Mouse (Mus musculus) spleen, postnatal 36 days (tissue): ENCODE measurements at regions not wholly inside any gene's neighbourhood (a gene's known extent, or its start where the extent isn't known, plus 50 kb on each side); places are given as distances from the start of the nearest gene placed in this dataset.

Source experiments
- DNase-seq, 2 experiments: peaks; one replicate each; pipeline ENCODE4 v3.0.0; 2022; ENCODE audit warnings: low spot score in 2 of 2, mixed read lengths in 1 of 2

DNA sequence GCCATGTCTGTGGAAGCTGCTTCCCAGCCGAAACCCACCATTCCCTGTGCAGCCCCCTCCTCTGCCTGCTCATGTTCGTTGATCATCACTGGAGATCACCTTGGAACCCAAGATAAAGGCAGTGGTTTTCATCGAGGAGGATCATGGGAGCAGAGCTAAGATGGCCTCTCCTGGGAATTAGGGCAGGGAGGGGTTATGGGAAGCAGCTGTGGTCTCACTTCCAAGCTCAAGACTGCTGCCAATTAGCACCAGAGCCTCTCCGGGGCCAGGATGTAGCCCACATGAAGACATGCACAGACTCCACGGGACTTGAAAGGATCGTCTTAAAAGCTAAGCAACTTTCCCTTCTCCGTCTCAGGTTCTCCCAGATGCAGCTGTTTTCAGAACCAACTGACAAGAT lies 214.1 kb upstream of the Cdh4 start:
- no peak for DNase-seq

DNA sequence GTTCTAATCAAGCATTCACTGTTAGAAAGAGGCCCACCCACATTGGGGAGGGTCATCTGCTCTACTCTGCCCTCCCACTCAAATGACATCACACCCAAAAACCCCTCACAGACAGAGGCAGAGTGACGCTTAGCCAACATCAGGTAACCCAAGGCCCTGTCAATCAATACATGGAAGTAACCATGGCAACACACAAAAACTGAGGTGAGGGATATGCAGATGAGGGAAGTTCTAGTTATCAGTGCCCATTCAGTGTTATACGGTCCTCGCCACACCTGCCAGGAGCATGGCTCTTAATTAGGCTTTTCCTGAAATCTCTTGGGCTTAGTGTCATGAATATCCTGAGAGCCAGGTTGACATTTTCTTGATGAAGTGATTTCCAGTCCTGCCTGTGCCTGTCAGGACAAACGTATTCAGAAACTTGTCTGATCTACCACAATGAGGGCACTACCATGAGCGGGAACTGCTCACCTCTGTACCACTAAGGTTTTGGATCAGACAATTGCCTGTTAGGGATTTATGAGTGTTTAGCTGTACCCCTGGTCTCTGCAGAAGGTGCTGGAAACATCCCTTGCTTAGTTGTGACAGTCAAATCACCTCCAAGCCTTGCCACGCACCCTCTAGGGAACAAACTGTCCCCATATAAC lies 210.4 kb upstream of the Cdh4 start:
- no peak for DNase-seq

DNA sequence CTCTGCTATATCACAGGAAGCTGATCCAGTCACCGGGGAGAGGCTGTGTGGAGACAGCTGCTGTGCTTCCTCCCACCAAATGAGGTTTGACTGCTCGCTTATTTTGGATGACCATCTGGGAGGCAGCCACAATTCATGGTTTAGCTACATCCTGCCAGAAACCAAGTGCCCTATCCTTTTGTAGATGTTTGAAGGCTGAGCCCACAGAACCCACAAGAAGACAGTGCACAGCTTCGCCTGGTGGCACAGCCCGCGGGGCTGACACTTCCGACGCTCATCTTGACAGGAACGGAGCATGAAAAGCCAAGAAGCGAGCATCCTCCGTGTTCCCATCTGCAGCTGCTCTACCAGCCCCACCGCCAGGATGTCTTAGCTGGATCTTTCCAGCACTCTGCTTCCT lies 204.1 kb upstream of the Cdh4 start:
- no peak for DNase-seq

DNA sequence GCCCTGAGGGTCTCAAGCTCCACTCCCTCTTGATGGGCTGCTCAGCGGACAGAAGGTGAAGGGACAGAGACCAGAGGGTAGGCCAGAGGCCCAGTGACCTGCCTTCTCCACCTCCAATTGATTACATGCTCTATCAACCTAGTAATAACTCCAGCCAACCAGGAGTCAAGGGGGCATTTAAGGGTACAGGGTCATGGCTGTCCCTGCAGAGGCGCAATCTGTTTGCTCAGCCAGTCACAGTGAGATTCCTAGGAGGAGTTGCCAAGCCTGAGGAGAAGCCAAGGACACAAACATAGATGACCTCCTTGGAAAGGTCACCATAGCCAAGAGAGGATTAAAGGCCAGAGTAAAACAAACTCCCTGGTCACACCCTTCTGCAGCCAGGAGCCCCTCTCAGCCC lies 181.3 kb upstream of the Cdh4 start:
- no peak for DNase-seq

DNA sequence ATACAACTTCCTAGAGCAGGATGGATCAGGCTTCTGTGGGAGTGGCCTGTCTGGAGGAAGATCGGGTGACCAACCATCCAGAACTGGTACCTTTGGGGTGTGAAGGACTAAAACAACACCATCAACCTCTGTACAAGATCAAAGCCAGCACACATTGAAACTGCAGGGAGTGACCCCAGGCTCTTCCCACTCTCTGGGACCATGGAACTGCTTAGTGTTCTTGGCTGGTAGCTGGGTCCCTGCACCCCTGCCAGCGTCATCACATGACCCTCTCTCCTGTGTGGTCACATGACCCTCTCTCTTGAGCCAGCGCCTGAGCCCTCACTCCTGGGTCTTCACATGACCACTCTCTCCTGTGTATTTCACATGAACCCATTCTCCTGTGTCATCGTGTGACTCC lies 178.3 kb upstream of the Cdh4 start:
- DNase-seq, result no peak

DNA sequence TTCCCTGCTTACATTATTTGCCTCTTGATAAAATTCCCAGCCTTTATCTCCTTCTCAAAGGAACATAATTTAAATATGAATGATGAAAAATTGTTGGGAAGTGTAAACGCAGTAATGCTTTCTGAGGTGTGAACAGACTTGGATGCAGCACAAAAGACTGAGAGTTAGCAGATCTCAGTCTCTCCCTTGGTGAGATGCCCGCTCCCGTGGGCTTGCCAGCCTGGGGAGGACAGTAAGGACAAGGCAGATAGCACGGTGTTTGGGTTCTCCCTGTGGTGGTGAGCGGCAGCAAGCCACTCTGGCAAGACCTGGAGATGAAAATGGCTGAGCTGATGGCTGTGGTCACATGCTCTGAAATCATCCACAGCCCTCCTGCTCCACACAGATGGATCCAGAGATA lies 176.8 kb upstream of the Cdh4 start:
- DNase-seq, result no peak

DNA sequence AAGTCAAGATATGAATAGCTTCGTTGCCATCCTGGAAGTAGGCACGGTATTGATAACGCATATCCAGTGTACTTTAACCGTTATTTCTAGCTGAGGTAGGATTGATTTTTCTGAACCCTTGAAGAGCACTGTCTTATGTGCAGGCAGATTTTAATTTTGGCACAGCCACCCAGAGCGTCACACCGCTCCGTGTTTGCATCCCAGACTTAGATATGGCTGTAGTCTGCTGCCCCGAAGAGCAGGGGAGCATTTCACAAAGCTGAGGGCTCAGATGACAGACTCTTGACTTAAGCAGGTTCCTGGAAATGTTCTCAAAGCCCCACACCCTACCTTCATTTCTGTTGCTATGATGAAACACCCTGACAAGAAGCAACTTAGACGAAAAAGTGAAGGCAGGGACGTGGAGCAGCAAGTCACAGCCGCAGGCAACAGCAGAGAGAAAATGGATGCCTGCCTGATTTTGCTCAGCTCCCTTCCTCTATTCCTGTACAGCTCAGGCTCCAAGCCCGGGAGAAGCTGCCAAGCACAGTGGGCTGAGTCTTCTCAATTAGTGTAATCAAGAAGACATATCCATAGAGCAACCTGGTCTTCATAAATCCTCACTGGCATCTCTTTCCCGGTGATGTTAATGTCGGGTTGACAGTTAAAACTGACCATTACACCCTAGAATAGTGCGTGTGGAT lies 164.9 kb upstream of the Cdh4 start:
- DNase-seq, result no peak

DNA sequence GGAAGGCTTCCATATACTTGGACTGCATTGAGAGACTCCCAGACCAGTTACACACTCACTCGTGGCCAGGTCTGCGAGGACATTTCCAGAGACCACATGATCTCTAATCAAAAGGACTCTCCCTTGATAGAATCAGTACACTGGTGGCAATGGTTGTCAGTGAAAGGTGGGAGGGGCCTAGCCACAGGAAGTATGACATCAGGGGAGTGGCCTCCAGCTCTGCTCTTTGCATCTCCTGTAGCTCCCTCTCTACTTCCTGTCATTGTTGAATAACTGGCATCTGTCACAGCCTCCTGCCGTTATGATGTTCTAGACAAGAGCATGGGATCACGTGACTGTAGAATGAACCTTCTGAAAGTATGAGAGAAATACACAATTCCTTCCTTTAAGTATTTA lies 164.3 kb upstream of the Cdh4 start:
- no peak for DNase-seq

DNA sequence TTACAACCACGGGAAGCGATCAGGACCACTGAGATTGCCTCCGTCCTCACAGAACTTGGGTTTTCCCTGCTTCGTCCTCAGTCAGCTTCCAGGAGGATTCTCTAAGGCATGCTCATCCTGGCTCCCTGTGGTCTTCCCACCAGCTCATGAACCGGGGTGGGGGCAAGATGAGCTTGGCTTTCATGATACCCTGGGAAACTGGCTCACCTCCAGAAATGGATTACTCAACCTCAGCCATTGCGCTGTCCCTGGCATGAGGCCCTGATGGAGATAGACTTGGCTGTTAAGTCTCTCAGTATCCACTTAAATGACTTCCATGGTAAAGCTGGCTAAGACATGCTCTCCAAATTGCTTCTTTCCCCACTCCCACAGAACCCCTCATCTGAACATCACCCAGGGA lies 160.0 kb upstream of the Cdh4 start:
- no peak for DNase-seq

DNA sequence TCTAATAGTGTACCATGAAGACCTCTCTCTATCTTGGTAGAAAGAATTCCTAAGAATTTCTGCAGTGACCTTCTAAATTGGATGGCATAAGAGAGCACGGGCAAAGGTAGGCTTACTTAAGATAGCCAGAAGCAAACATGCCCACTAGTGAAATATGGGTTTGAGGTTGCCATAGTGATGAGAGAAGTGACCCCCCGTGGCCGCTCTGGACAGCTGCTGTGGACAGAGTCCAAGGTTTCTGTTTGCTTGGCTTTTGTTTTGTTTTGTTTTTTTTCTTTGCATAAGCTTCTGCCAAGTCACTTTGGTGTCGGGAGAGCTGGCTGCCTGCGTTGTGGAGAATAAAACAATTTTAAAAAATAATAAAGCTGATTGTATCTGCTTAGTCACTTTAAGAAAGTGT lies 151.8 kb upstream of the Cdh4 start:
- DNase-seq, result no peak

DNA sequence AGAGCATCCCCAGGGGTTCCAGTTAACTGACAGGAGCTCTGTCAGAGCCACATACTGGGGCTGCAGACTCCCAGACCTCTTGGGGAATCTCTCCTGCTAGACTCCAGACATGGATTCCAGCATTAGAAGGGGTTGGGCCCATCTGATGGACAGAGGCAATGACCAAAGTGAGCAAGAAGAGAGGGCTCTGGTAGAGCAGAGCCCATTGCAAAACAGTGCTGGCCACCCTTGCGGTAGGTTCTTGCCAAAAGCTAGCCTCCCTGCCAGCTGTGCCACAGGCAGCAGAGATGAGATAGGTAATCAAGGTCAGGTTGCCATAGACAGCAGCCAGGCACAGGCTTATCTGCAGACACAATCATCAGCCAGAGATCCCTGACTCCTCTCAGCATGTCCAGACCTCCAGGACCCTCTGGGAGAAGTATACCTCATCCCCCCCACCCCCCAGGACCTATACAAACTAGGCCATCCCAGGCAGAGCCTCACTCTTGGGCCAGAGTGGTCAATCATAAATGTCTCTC lies 151.1 kb upstream of the Cdh4 start:
- DNase-seq, result no peak

DNA sequence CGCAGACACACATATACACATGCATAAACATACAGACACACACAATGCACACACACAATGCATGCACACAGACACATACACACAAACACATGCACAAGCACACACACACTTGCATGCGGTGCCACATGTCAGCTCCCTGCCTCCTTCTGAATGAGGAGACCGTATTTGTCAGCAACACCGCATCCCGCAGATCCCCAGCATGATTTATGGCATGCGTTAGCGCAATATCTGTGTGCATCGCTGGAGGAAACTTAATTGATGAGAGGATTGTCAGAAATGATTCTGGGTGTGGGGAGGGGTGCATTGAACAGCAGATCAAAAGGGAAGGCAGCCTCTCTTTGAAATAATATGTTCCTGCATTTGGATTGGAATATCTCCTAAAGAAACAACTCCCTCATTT lies 150.3 kb upstream of the Cdh4 start:
- DNase-seq, result no peak

DNA sequence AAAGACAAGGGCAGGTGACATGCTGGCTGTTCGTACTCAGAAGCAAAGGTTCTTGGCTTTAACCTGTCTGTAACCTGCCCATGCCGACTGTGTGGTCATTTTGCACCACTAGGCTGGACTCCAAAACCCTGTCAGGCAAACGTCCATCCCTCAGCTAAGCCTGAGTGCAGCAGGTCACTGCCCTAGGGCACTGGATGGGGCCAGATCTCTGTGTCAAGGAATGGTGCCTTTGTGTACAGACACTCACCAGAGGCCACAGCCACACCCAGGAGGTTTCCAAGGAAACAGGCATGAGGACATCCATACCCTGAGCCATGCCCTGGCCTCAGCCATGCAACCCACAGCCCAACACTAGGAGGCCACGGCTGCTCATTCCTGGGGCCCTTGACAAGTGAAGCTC lies 149.7 kb upstream of the Cdh4 start:
- DNase-seq, result no peak

DNA sequence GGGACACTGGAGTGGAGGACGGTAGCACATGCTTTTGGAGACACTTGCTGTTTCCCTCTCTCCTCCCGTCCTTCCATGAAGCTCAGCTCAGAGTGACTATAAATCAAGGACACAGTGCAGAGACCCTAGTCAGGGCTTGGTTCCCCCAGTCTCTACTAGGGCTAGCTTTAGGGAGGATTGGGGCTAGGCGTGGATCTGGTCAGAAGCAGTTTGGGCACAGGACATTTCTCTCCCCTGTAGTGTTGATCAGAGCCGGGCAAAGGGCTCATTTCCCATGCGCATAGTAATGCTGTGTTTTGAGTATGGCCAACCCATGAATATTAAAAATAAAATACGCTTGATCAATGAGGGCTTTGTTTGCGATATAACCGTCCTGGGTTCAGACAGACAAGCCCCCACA lies 149.1 kb upstream of the Cdh4 start:
- DNase-seq, result no peak

DNA sequence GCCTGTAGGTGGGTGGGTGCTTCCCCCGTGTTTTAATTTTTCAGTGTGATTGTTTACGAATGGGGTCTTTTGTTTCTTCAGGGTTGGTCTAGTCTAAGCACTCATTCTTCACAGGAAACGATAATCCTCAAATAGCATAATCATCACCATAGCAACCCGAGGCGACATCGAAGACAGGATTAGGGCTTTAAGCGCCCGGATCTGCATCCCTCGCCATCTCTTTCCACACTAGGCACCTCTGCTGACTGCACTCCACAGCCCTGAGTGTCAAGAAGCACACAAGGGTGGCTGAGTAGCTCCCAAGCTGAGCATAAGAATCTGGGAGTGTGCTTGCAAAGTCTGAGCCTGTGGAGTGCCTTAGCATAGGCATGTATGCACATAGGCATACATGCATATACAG lies 145.2 kb upstream of the Cdh4 start:
- no peak for DNase-seq

DNA sequence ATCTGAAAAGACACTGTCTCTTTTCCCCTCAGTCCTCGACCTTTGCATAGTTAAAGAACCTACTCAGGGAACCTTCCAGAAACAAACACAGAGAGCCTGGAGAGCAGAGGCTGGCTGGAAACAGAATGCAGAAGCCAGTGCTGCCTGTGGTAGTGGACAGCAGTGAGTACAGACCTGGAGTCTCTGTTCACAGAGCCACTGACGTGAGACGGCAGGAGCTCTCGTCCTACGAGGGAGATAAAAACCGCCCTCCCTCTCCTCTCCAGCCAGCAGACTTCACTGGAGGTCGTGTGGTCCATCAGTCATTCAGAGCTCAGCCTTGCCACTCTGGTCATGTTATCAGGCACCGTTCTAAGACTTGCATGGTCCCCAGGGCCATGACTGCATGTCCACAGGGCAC lies 138.5 kb upstream of the Cdh4 start:
- DNase-seq, result no peak

DNA sequence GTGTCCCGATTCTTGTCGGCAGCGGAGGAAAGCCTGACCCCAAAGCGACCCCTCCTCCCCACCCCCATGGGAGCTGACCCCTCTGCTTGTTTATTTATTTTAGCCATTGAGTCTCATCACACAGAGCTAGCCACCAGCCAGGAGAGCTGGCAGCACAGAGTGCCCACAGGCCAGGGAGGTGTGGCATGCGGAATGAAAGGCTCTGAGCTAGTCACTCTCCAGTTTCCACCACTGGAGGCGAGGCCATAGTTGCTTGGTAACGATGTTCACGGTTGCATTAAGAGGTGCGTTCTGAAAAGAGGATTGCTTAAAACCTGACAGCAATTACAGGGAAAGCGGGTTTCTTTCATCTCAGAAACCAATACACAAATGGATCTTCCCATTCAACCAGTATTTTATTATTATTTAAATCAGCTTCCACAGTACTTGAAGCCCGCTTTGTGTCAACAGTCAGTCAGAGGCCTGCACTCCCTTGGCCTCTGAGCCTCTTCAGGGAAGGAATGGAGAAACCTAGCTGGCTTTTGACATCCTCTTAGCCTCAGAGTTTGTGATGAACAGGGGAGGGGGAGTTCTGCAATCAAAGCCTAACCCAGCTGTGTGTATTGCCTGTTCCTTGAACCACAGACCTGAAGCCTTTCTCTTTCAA lies 134.8 kb upstream of the Cdh4 start:
- DNase-seq, result no peak

DNA sequence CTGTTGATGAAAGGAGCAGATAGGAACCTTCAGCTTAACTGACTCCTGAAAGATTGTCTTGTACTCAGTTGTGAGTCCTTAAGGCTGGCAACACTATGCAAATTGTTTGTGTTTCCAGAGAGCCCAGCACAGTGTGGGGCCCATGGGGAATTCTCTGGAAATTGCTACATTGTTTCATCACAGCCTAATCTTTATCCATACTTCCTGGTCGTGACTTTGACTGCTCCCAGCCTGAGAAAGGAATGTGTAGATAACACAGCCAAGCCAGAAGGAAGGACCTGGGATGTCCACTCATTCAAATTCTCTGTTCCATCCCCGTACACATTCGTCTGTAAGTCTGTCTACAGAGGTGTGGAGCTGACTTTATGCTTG lies 134.3 kb upstream of the Cdh4 start:
- no peak for DNase-seq

DNA sequence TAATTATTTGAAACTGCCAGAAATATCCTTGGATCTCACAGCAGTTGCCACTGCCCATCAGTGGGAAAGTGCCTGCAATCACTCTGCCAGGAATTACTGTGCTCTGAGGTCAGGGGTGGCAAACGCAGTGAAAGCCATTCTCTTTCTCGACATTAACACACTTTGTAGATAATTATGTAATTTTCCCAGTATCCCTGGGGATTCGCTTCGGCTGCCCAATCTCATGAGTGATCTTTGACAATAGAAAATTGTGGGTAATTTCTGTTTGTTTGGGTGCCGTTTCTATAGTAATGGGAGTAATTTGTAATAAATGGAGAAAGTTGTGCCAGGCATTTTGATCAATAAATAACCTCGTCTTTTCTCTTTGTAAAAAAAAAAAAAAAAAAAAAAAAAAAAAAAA lies 124.2 kb upstream of the Cdh4 start:
- DNase-seq, result no peak

DNA sequence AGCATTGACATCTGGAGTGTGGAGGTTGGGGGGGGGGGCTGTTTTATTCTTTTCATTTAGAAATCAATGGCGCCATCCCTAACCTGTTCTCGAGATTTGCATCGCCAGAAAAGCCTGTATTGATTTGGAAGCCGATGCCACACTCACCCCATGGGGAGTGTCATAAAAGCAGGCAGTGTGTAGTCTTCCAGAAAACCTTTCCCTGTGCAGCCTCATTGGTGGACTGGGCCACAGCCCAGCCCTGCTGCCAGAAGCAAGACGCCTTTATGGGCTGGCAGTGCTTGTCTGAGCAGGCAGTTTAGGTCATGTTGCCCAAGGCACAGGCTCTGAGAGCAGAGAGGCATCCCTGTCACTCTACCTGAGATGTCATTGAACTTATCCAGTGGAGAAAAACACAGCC lies 117.0 kb upstream of the Cdh4 start:
- DNase-seq, result no peak

DNA sequence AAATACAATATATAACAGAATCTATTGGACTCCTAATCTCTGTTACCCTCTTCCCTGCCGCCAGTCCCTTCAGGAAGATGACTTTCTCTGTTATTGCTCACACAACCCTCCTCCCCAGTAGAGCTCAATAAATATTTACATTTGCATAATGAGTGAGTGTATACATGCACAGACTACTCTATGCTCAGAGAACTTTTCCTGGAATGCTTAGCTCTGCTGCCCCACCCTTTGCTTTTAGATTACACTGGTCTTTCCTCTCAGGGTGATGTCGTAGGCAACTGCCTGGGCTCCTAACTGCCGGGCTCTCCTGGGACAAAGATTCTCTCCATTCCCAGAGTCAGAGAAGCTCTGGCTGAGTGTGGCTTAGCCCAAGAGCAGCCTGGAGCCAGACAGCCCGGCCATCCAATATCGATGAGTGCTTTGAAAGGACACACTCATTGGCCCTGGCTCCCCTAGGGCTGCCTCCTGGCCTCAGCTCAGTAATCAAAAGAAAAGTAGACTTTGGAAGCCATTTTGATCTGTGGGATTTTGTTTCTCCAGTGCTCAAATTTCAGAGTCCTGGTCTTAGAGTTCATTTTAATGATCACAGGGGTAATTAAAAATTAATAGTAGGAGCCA lies 109.2 kb upstream of the Cdh4 start:
- DNase-seq, result no peak

DNA sequence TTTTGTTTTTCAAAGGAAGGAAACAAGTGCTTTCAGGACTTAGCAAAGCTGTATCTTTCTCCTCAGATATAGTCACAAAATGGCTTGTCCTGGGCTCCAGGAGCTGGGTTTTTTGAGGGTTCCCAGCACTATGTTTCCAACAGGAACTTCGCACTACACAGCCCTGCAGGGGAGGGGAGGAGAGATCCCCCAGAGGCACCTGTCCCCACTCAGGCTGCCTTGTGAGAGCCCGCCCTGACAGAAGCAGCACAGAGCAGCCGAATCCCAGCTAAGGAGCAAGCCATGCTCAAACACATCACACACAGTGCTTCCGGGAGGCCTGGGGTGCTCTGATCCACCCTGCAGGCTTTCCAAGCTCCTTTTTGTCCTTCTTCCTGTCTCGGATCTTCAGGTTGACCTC lies 108.6 kb upstream of the Cdh4 start:
- DNase-seq, result no peak

DNA sequence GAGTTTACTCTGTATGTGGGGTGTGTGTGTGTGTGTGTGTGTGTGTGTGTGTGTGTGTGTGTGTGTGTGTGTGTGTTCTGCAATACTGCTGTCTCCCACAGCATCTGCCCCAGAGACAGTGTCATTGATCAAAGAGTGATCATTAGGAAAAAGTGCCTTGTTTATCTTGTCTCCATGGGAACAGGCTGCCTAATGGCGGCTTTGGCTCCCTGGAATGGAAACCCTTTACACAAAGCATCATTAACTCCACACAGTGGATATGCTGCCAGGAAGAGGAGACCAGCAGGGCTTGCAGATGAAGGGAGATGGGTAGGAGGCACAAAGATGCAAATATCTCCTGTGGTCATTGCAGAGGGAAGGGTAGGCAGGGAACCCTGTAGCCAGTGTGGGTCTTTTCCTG lies 106.0 kb upstream of the Cdh4 start:
- DNase-seq, result no peak
